Mouse (Mus musculus): ENCODE results near the gene Cep104. TPM values are rescaled to one million over a fixed set of nuclear protein-coding genes. Genes with fewer than 3 reads are reported as not detected.
A peak's percentile ranks its signal among the peaks of the same experiment; 100 is the strongest.

Gene Cep104
- polyA plus RNA-seq, 1 experiment from 2014 or later: 3.8 TPM

DNA sequence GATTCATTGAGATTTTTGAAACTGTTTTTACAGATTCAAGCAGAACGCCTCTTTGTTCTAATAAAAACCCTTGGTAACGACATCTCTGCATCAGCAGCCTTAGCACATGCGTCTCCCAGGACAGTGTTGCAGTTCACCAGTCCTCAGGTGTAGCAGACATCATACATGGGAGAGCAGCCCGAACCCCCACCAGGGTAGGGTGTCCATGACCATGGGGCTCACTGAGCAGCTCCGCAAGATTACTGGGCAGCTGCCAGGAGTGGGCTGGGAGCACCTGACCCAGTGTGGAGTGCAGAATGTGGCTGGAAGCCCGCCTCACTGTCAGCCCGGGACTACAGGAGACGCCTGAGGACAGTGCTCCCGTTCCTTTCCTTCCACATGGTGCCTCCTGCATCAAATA is 46.4 kb downstream of the Cep104 start:
- Histone ChIP-seq H3K4me2 (replicated peaks; ENCODE audit: low read depth) (no peak overlapping the region), H3K9ac (ENCODE audit: low read depth, low read length) (no peak overlapping the region), H3K27me3 (replicated peaks; ENCODE audit: control insufficient read depth, insufficient read depth, low read length) (no peaks in the 10 kb centered on the region), H3K27ac (ENCODE audit: low read depth, low read length) (peak overlapping the region; percentile 15; the same call in 1 of the 2 replicates), H3K4me1 (replicated peaks; ENCODE audit: control insufficient read depth, insufficient read depth, low read length) (0 out of 2 replicates have a peak, but pooled peaks cover 10% of the 10 kb centered on the region), H3K9me3 (ENCODE audit: control insufficient read depth) (no peaks in the 10 kb centered on the region), H3K4me3 (ENCODE audit: low read depth, low read length) (no peak overlapping the region), H3K36me3 (ENCODE audit: control insufficient read depth, insufficient read depth) (peaks cover 56% of the 10 kb centered on the region)
- ATAC-seq: no peak
- TF ChIP-seq CTCF (IDR thresholded peaks at IDR 0.05; ENCODE audit: low read depth): no peak
- WGBS: 83% methylated on average over 9 of the region's 9 CpGs

- WGBS: 56% methylated on average over 4 of the region's 4 CpGs
- Histone ChIP-seq H3K4me2 (replicated peaks; ENCODE audit: low read depth) (no peak overlapping the region), H3K9ac (ENCODE audit: low read depth, low read length) (no peak overlapping the region), H3K27me3 (replicated peaks; ENCODE audit: control insufficient read depth, insufficient read depth, low read length) (no peaks in the 10 kb centered on the region), H3K9me3 (ENCODE audit: control insufficient read depth) (no peaks in the 10 kb centered on the region), H3K4me1 (replicated peaks; ENCODE audit: control insufficient read depth, insufficient read depth, low read length) (0 out of 2 replicates have a peak, but pooled peaks cover 11% of the 10 kb centered on the region), H3K27ac (ENCODE audit: low read depth, low read length) (no peak overlapping the region), H3K4me3 (ENCODE audit: low read depth, low read length) (no peak overlapping the region), H3K36me3 (ENCODE audit: control insufficient read depth, insufficient read depth) (peaks cover 47% of the 10 kb centered on the region)
- ATAC-seq: peak; percentile 26
- no peak for TF ChIP-seq CTCF (IDR thresholded peaks at IDR 0.05; ENCODE audit: low read depth)
Measured at GRCm38 (mm10) chr4:154022407-154022806, 47.4 kb downstream of the Cep104 start.

DNA sequence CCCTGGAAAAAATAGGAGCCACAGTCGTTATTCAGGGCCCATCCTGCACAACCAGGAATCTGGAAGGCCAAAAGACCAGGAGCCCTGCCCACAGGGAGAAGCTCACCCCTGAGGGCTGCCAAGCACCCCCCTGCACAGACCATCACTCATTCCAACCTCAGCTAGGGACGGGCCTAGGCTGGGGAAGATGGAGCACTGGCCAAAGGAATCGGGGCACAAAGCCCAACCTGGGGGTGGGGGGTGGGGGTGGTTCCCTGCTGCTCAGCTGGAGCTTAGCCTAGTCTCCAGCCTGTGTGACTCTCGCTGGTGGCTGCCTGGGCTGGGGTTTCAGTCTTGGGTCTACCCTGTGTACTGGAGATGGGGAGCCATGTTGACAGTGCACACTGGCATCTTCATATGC is 47.9 kb downstream of the Cep104 start:
- no peak overlapping the region for H3K9ac ChIP-seq (ENCODE audit: low read depth, low read length)
- 52% methylated on average over 4 of the region's 4 CpGs for WGBS
- ATAC-seq: no peak

DNA sequence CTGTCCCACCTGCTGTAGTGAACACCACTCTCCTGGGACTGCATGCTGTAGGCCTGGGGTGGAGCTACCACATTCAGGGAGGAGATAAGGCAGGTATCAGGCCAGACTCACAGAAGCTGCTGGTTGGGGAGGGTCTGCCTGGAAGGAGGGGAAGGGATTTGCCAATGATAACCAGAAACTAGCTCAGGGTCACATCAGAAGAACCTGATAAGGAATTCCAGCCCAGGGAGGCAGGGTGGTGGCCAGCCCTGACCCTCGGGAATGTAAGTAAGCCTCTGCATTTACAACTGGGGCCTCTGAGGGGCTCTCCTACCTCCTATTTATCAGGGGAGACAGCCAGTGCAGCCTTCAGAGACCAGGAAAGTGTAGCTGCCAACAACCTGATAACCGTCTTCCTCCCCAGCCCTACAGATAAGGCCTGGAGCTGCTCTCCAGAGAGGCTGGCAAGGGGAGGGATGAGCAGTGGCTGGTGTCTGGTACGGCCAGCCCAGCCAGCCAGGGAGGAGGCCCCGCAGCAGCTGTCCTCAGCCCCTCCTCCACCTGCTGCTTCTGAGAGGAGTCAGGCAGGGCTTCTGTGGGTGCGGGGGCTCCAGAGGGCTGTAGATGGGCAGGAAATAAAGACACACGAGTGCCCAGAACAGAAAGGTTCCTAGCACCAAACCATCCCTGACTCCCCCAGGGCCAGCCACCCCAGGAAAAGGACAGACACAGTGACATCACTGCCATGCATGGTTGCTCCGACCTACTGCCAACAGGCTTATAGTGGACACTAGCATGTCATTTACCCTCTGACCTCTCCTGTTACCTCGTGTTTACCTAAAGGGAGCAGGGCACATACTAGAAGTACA is 49.0 kb downstream of the Cep104 start:
- peak overlapping the region; percentile 17; the same call in 1 of the 2 replicates for H3K9ac ChIP-seq (ENCODE audit: low read depth, low read length)
- no peaks in the 10 kb centered on the region for H3K27me3 ChIP-seq (replicated peaks; ENCODE audit: control insufficient read depth, insufficient read depth, low read length)
- WGBS: 11% methylated on average over 8 of the region's 8 CpGs
- H3K27ac ChIP-seq (ENCODE audit: low read depth, low read length): 0 out of 2 replicates have a peak overlapping the region, but pooled peaks have one; percentile 35
- H3K4me3 ChIP-seq (ENCODE audit: low read depth, low read length): peak overlapping the region; percentile 57
- H3K36me3 ChIP-seq (ENCODE audit: control insufficient read depth, insufficient read depth): peaks cover 32% of the 10 kb centered on the region
- H3K4me1 ChIP-seq (replicated peaks; ENCODE audit: control insufficient read depth, insufficient read depth, low read length): 0 out of 2 replicates have a peak, but pooled peaks cover 11% of the 10 kb centered on the region
- H3K9me3 ChIP-seq (ENCODE audit: control insufficient read depth): no peaks in the 10 kb centered on the region
- H3K4me2 ChIP-seq (replicated peaks; ENCODE audit: low read depth): peak overlapping the region; percentile 81
- ATAC-seq: 0 out of 2 replicates have a peak, but pooled peaks have one; percentile 2
- TF ChIP-seq CTCF (IDR thresholded peaks at IDR 0.05; ENCODE audit: low read depth): no peak

More for the DNA sequence above, 47.9 kb downstream of the Cep104 start:
- Histone ChIP-seq H3K27ac (ENCODE audit: low read depth, low read length) (no peak overlapping the region), H3K4me2 (replicated peaks; ENCODE audit: low read depth) (no peak overlapping the region), H3K4me1 (replicated peaks; ENCODE audit: control insufficient read depth, insufficient read depth, low read length) (0 out of 2 replicates have a peak, but pooled peaks cover 11% of the 10 kb centered on the region), H3K4me3 (ENCODE audit: low read depth, low read length) (no peak overlapping the region), H3K9me3 (ENCODE audit: control insufficient read depth) (no peaks in the 10 kb centered on the region), H3K27me3 (replicated peaks; ENCODE audit: control insufficient read depth, insufficient read depth, low read length) (no peaks in the 10 kb centered on the region), H3K36me3 (ENCODE audit: control insufficient read depth, insufficient read depth) (peaks cover 43% of the 10 kb centered on the region)
- TF ChIP-seq CTCF (IDR thresholded peaks at IDR 0.05; ENCODE audit: low read depth): no peak

DNA sequence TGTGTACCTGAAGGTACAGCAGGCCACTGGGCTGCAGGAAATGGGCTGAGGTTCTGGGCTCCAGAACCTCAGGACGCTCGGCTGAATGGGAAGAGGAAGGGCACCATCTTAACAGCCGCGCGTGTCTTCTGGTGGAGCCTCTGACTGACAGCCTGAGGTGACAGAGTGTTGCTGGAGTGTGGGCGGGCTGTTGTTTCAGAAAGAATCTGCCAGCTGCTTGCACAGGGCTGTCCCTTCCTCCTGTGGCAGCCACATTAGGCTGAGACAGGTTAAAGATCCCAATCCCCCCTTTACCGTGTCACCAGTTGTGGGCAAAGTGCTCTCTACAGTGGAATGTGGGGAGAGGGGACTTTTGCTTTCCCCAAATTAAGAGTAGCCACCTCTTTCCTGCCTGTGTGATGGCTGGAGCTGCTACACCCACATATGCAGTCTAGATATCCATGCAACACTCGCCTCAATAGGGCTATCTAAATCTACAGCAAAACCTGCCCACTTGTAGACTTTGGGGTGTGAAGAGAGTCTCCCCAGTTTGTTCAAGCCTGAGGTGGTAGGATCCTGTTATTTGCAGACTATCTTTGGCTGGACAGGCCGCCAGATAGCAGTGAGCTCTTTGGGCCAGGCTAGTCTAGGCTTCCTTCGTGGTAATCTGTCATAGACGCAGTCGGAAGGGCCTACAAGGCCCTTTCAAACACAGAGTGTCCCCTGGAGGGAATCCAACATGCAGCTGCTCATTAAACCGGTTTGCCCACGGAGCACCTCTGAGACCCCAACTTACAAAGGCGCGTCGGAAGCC is 49.9 kb downstream of the Cep104 start:
- 18% methylated on average over 17 of the region's 17 CpGs for WGBS

More for the DNA sequence above, 49.9 kb downstream of the Cep104 start:
- H3K27me3 ChIP-seq (replicated peaks; ENCODE audit: control insufficient read depth, insufficient read depth, low read length): no peaks in the 10 kb centered on the region
- no peaks in the 10 kb centered on the region for H3K9me3 ChIP-seq (ENCODE audit: control insufficient read depth)
- H3K4me3 ChIP-seq (ENCODE audit: low read depth, low read length): peak overlapping the region; percentile 57
- peaks cover 23% of the 10 kb centered on the region for H3K36me3 ChIP-seq (ENCODE audit: control insufficient read depth, insufficient read depth)
- ATAC-seq: no peak
- 0 out of 2 replicates have a peak, but pooled peaks cover 11% of the 10 kb centered on the region for H3K4me1 ChIP-seq (replicated peaks; ENCODE audit: control insufficient read depth, insufficient read depth, low read length)
- H3K9ac ChIP-seq (ENCODE audit: low read depth, low read length): peak overlapping the region; percentile 66
- TF ChIP-seq CTCF (IDR thresholded peaks at IDR 0.05; ENCODE audit: low read depth): no peak
- peak overlapping the region; percentile 92 for H3K27ac ChIP-seq (ENCODE audit: low read depth, low read length)
- peak overlapping the region; percentile 81 for H3K4me2 ChIP-seq (replicated peaks; ENCODE audit: low read depth)
